Mouse (Mus musculus): ENCODE measurements around the gene Slc35d2.

Gene Slc35d2

DNA sequence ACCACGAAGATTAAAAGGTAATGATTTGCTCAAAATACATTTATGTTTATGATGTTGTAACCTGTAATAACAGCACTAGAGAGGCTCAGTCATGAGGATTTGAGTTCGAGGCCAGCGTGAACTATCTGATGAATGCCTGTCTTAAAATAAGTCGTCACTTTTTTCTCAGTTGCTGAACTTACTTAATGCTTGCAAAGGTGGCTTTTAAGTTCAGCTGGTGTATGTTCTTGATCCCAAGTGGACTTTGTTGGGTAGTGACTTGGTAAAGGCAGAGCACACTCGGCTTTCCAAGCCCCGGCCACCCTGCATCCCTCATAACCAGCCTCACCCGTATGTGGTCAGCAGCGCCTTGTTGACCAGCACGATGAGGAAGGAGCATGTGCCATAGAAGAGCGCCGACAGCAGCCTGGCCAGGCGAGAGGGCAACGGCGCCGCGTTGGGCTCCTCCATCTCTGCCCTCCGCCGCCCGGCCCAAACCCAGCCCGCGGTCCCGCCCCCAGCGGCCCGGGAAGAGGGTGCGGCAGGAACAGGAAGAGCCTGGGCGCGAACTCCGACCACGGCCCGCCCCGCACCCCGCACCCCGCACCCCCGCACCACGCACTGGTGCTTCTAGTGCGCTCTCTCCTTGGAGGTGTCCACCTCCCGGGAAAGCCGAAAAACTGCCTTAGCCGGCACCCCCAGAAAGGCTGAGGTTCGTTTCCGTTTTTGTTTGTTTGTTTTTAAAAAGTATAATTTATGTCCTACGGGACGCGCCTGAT is at the start of gene Slc35d2:
Gene Slc35d2, minus strand, starts transcription at position 511 of the 758 bp plus-strand sequence.
- peak; percentile 74 to 77 for DNase-seq (ENCODE audit: low spot score in 2 of 2)

DNA sequence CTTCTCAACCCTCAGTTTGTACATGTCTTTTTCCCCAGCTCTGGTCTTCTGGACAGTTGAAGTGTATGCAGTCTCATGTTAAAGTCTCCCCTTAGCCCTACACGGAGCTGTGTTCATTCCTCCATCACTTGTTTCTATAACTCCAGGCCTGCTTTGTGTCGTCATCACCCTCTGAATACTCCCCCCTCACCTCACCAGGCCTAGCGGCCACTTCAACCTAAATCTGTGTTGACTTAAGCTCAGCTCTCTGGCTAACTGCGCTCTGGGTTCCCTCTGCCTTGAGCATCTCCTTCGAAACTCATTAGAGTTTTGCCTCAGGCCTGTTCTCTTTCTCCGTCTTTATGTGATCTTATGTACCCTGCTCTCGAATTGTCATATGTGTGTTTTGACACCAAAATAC is 48.8 kb upstream of the Slc35d2 start:
- no peak for DNase-seq (ENCODE audit: low spot score in 2 of 2)

DNA sequence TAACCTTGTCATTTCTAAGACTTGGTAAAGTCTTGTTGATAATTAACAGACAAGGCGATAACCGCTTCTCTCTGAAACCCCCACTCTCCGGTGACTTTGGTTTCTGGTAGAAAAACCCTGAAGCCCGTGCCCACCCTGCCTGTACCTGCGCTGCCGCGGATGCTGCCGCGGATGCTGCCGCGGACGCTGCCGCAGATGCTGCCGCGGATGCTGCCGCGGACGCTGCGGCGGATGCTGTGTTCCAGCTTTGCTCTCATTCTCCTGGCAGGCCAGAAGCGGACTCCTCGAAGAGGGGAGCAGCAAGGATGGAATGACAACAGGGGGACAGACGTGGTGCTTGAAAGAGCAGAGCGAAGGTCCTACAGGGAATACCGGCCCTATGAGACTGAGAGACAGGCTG is 40.6 kb upstream of the Slc35d2 start:
- DNase-seq (ENCODE audit: low spot score in 2 of 2) = no peak

DNA sequence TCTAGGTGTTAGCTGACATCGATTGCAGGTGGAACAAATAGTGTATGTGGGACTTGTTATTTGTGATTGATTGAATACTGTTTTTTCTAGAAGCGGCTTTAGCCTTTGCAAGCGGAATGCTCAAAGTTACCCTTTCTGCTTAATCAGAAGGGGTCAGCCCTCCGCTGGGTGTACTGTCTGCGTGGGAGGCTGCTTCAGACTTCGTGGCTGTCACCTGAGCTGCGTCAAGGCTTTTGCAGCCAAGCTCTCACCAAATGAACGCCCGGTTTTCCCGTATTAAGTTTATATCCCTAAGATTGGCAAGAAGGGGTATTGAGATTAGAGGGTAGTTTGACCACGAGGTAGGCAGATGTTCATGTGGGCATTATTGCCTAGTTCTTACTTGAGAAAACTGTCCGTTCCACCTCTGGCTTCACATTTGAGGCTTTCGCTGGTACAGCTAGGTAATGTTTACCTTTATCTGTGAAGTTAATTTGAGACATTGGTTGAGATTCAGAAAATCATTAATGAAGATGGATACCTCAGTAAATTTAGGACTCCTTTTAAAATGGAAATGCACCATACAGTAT is 34.1 kb upstream of the Slc35d2 start:
- DNase-seq (ENCODE audit: low spot score in 2 of 2) = no peak

DNA sequence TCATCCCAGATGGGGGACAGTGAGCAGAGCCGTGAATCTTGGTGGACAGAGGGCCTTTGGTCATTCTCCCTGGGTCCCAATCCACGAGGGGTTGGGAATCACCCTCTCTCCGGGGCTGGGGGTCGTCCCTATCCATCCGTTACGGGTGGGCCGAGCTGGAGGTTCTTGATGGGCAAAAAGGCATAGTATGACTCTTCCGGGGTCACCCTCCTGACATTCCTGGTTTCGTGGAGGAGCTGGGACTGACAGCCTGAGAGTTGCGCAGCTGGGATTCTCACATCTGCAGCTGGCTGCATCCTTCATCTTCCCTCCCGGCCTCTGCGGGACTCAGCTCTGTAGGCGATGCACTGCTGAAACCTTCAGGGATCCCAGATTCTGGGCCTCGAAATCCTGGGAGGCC is 33.5 kb upstream of the Slc35d2 start:
- DNase-seq (ENCODE audit: low spot score in 2 of 2) = no peak

DNA sequence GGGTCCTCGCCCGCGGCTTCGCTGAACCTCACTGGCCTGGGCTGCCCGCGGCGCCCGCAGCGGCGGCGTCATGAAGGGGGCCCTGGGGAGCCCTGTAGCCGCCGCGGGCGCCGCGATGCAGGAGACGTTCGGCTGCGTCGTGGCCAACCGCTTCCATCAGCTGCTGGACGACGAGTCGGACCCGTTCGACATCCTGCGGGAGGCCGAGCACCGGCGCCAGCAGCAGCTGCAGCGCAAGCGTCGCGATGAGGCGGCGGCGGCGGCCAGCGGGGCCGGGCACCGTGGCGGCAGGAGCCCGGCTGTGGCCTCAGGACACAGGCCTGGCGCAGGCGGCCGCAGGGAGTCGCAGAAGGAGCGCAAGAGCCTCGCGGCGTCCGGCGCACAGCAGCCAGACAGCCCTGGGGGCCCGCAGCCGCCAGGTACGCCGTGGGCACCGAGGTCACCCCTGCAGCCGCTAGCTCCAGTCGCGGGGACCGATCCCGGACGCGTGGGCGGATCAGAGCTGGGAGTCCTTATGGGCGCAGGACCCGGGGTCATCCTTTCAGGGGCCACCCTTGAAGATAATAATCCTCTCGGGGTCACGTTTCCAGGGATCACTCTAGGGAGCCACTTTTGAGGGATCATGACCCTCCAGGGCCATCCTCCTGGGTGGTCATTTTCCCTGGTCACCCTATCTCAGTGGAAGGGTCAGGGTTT is 32.9 kb upstream of the Slc35d2 start:
- DNase-seq (ENCODE audit: low spot score in 2 of 2) = peak in 1 of 2 experiments; percentile 18

DNA sequence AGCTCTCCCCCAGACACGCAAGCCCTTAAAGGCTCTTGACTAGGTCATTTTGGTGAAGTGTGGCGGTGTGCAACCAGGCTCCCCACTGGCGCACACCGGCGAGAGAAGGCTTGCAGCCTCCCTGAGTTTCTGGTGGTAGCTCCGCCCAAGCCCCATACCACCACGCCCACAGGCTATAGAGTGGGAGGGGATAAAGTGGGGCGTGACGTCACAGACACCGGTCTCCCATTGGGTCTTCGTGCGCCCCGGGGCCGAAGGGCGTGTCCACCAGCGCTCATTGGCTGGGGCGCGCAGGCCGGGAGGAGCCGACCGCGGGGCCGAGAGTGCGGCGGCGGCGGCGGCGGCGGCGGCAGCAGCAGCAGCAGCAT is 32.4 kb upstream of the Slc35d2 start, which contains the start of gene Habp4:
Gene Habp4, plus strand, starts transcription at position 277 of the 368 bp plus-strand sequence.
- peak; percentile 98 for DNase-seq (ENCODE audit: low spot score in 2 of 2)

DNA sequence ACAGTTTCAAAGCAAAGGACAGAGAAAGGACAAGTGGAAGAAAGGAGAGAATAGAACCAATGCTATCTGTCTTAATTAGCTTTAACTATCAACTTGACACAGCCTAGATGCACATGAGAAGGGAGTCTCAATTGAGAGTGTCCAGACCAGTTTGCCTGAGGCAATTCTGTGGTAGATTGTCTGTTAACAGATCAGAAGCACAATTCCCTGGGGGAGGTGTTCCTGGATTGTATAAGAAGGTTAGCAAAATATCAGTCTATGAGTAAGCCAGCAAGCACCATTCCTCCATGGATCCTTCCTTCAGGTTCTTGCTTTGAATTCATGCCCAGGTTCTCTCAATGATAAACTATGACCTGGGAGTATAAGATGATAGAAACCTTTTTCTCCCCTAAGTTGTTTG is 27.8 kb upstream of the Slc35d2 start:
- DNase-seq (ENCODE audit: low spot score in 2 of 2) = no peak

DNA sequence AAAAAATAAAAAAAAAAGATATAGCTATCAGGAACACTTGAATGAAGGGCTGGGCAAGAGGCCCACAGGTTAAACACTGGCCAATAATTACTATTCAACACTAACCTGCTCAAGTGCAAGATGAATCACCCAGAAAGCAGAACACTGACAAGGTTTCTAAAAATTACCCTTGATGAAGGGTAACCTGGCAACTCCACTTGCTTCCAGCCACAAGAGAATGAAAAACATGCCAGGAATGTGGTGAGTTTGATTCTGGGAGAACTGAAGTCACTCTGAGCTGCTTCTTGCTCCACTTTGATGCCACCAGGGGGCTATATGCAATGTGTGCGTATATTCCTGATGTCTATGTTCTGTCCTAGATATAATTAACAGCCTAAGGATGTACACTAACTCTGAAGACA is 26.0 kb upstream of the Slc35d2 start:
- no peak for DNase-seq (ENCODE audit: low spot score in 2 of 2)

DNA sequence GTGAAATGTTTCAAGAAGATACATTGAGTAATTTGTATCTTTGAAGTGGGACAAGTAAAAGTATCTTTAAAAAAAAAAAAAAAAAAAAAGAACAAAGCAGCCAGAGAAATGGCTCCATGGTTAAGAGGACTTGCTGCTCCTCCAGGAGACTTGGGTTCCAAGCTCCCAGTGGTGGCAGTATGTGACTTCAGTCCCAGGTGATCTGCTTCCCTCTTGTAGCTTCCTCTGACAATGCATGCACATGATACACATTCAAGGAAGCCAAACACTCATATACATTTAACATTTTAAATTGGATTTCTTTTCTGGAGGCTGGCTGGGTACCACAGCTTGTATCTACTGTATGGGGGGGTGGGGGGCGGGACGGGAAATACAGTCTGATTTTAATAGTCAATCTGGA is 25.5 kb upstream of the Slc35d2 start:
- no peak for DNase-seq (ENCODE audit: low spot score in 2 of 2)

DNA sequence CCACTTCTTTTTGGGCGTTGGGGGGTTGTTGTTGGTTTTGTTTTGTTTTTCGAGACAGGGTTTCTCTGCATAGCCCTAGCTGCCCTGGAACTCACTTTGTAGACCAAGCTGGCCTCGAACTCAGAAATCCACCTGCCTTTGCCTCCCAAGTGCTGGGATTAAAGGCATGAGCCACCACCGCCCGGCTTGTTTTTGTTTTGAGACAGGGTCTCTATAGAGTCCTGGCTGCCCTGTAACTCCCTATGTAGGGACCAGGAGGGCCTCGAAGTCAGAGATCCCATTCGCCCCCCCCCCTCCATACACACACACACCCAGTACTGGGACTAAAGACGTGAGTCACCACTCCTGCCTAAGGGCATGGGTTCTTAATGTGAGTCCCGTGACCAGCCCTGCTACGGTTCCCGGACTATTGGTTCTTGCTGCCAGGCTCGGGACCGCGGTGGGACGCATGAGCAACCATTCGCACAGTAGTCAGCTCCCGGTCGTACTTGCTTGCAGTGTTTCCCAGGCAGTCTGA is 24.6 kb upstream of the Slc35d2 start:
- DNase-seq (ENCODE audit: low spot score in 2 of 2) = peak; percentile 38 to 48

DNA sequence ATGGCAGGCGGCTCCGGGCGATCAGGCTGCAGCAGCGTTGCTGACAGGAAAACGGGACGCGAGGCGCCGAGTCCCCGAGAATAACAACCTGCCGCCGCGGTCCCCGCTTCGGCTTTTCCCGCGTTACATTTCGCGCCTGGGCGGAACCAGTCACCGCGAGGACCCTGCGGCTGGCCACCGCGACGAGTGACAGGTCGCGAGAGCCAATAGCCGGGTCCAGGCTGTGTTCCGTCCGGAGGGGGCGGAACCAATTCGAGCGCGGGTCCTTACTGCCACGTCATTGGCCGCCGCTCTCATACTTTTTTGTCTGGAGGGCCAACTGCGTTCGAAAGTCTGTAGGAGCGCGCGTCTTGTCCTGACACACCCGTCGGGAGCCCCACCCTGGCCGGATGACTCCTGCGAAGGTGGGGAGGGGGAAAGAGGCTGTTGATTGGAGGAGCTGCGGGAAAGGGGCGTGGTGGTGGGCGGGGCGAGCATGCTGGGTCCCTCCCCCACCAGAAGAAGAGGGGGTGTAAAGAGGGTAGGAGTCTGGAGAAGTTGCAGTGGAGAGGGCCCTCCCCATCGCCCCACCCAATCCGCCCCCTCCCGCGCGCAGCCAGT is 24.0 kb upstream of the Slc35d2 start, which contains the start of gene Zfp367:
Gene Zfp367, minus strand, starts transcription at position 120 of the 600 bp plus-strand sequence.
- peak; percentile 99 to 100 for DNase-seq (ENCODE audit: low spot score in 2 of 2)

DNA sequence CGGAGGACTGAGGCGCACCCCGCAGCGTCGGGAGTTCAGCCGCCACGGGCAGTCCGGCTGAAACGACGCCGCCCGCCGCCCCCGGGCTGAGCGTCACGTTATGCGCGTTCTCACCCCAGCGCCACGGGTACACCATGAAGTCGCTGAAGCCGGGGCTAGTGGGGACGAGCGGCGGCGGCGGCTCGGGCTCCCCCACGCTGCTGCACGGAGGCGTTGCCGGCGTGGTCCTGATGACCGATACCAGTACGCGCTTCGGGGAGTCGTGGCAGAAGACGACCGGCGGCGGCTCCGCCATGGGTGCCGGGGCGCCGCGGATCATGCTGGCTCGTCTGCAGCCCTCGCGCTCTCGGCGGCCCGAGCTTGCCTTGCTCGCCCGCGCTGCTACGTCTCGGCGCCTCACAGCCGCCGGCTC is 23.5 kb upstream of the Slc35d2 start:
- no peak for DNase-seq (ENCODE audit: low spot score in 2 of 2)

DNA sequence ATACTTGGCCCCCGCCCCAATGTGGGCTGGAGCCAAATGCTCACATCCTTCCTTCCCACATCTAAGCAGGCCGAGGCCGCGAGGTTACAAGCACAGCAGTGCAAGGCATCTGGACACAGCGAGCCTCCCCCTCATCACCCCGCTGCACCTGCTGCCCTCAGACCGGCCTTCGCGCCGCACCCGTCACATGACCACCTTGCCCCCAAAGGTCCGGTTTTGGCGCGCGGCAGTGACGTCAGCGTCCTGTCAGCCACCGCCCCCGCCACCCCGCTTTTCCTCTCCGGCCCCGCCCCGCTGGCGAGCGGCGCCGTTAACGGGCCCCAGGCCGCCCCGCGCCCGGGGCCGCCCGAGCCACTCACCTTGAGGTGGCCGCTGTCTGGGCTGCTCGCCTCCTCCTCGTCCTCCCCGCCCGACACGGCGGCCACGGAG is 23.1 kb upstream of the Slc35d2 start:
- DNase-seq (ENCODE audit: low spot score in 2 of 2) = peak; percentile 86 to 88

DNA sequence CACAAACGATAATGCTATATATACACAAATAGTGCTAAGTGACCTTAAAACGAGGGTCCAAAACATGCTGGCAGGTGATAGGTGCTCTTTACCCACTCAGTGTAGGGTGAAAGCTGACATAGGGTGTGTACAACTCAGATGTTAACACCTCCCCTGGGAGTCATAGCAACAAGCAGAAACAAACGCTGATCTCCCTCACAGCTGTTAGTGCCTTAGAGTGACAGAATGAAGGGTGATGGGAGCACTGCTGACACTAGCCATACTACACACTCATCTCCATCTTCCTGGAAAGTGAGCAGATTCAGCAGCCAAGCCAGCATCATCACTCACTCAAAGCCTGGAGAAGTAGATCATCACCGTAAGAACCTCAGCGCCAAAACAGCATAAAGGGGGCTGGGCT is 21.0 kb upstream of the Slc35d2 start:
- no peak for DNase-seq (ENCODE audit: low spot score in 2 of 2)

DNA sequence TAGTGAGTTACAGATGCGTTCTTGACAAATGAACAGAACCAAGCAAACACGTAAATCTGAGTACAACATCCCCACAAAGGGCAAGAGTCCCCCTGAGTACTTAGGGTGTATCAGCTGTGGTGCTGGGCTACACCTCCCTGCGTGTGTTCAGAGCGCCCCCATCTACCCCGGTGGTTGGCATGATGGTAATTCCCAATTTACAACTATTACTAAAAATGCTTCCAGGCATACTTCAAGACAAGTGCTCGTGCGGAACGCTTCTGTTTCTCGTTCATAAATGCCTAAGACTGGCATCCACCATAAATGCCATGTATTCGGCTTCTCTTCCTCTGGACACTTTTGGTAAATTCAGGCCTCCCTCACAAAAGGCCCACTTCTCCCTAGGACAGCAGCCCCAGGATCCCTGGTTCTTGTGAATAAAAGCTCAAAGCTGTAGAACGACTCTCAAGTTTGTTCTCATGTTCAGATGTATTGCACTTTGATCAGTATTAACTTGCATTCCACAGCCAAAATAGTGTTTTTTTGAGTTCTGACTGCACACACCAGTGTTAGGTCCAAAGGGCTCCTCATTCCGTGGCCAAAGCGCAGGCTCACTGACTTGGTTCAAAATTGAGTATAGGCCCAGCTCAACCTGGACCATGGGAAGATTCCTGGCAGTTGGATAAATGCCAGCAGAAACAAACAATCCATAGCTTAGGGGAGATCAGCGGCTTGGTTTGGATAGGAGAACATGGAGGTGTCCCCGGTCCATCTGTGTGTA is 628 bp upstream of the Slc35d2 start:
- DNase-seq (ENCODE audit: low spot score in 2 of 2) = peak; percentile 63 to 72

DNA sequence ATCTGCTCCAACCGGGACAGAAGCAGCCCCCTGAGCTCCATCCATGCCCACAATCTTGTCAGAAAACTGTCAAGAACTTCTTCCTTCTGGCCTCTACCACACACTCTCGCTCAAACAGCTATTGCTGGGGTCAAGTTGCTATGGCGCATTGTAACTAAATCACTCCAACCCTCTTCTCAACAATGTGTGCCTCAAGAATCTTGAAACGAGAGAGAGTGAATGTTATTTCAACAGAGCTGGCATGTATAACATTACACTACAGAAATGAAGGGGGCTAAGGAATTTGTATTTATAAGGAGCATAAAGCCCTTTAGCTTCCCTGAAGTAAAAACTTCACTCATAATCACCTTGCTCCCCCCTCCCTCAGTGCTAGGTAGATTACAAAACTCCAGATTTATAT is 2.9 kb downstream of the Slc35d2 start:
- DNase-seq (ENCODE audit: low spot score in 2 of 2) = no peak

DNA sequence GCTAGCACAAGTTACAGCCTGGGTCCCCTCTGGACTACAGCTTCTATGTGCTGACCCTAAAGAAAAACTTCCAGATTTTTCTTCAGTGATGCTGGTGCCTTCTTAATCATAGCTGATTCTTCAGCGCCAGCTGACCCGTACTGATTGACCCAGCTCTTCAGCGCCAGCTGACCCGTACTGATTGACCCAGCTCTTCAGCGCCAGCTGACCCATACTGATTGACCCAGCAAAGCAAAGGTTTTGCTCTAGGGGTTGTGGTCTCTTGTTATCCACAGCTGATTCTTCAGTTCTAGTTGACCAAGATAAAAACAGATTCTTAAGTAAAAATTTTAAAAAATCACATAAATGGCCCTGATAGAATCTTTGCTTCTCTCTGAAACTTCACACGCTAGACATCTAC is 4.3 kb downstream of the Slc35d2 start:
- DNase-seq (ENCODE audit: low spot score in 2 of 2) = no peak

DNA sequence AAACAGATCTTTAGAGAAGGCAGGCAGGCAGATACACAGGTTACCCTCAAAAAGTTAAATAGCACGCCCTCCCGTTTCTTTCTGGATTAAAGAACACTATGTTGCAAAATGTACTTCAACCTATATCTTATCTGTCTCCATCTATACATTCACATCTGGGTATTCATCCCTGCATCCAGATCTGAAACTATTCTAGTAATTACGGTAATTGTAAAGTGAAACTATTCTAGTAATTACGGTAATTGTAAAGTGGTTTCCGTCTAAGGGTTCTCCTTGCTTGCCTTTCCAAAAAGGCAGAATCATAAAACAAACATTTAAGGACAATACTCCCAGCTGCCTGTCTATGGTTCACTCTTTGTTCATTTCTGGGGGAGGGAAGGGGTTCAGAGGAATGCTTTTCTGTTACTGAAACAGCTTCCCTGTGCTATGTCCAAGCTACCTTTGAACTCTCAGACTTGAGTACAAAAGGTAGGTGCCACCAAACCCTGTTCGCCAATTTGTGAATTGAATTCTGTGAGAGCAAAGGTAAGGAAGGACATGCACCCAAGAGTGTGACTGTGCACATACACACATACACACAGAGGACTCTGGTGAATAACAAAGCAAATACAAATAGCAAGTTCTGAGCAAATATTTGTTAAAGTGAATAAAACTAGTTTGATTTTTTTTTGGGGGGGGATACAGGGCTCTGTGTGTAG is 5.5 kb downstream of the Slc35d2 start:
- DNase-seq (ENCODE audit: low spot score in 2 of 2) = no peak

DNA sequence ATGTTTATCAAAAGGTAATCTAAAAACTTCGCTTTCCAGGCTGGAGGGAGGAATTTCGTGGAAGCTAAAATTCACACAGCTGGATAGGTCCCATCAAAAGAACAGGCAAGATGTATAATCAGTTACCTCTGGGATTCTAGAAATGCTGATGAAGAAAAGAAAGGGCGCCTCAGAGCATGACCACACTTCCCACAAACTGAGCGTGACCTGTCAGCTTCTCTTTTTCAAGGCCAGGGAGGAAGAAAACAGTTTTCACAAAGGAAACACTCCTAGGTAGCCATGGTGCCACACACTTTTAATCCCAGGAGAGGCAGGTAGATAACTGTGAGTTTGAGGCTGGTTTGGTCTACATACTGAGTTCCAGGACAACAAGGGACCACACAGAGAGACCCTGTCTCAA is 8.4 kb downstream of the Slc35d2 start:
- peak; percentile 9 to 10 for DNase-seq (ENCODE audit: low spot score in 2 of 2)

DNA sequence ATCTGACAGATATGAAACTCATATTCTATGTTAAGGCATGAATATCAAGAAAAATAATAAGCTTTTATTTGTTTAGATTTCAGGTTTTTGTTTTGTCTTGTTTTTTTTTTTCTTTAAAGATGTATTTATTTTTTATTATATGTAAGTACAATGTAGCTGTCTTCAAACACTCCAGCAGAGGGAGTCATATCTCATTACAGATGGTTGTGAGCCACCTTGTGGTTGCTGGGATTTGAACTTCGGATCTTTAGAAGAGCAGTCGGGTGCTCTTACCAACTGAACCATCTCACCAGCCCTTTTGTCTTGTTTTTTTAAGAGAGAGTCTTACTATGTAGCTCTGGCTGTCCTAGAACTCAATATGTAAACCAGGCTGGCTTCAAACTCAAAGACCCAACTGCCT is 11.7 kb downstream of the Slc35d2 start:
- DNase-seq (ENCODE audit: low spot score in 2 of 2) = no peak

Measured in spleen, postnatal 36 days (tissue).